Mouse (Mus musculus) liver, embryonic 13.5 days (tissue): ENCODE data around the gene Letm1. TPM values are rescaled to one million over a fixed set of nuclear protein-coding genes. Genes with fewer than 3 reads are reported as not detected.

Experiments used
- ATAC-seq: fragments of 200-750 bp; cut with Nextera tagmentation; 2 replicates; pipeline ENCODE4 v1.8.0; 2017; ENCODE audit warnings: low read depth, mild to moderate bottlenecking, moderate number of reproducible peaks, moderate library complexity
- DNase-seq: peaks from one replicate; pipeline ENCODE4 v3.0.0; 2022
- H3K27ac ChIP-seq: fragments of 300-500 bp; sonication (generic); 2 replicates; pipeline ENCODE4 v1.5.1; 2015; ENCODE audit warnings: moderate library complexity, mild to moderate bottlenecking, inconsistent platforms
- H3K27me3 ChIP-seq: fragments of 300-500 bp; sonication (generic); 2 replicates; pipeline ENCODE4 v1.6.1; 2015; ENCODE audit warnings: mild to moderate bottlenecking, inconsistent platforms
- H3K36me3 ChIP-seq: fragments of 300-500 bp; sonication (generic); 2 replicates; pipeline ENCODE4 v1.6.1; 2015; ENCODE audit warnings: mild to moderate bottlenecking, inconsistent platforms
- H3K4me1 ChIP-seq: fragments of 300-500 bp; sonication (generic); replicated peaks from 2 replicates; pipeline ENCODE4 v1.6.1; 2015; ENCODE audit warnings: inconsistent platforms
- H3K4me2 ChIP-seq: fragments of 300-500 bp; sonication (generic); 2 replicates; pipeline ENCODE4 v1.6.1; 2015; ENCODE audit warnings: inconsistent platforms, mild to moderate bottlenecking, moderate library complexity
- H3K4me3 ChIP-seq: fragments of 300-500 bp; sonication (generic); replicated peaks from 2 replicates; pipeline ENCODE4 v1.5.1; 2015; ENCODE audit warnings: mild to moderate bottlenecking, inconsistent platforms
- H3K9ac ChIP-seq: fragments of 300-500 bp; sonication (generic); 2 replicates; pipeline ENCODE4 v1.6.1; 2015; ENCODE audit warnings: mild to moderate bottlenecking, inconsistent platforms
- H3K9me3 ChIP-seq: fragments of 300-500 bp; sonication (generic); replicated peaks from 2 replicates; pipeline ENCODE4 v1.6.1; 2016; ENCODE audit warnings: inconsistent platforms
- WGBS: fragments of 180-500 bp; shearing (Covaris S2); methylation state at CpG from one replicate; pipeline ENCODE4 v1.1.7; 2015; ENCODE audit not compliant: insufficient replicate concordance; 5-methylcytosine and 5-hydroxymethylcytosine counted together
- polyA plus RNA-seq: library from polyadenylated mRNA; unstranded; fragments of >200 nt; fragmentation: Nextera tagmentation; extraction: Ambion mirVana; gene quantifications from 2 replicates; pipeline ENCODE4 v1.2.1, GENCODE M21; 2015

Gene Letm1
- polyA plus RNA-seq, 1 experiment from 2014 or later: 24.7 TPM

DNA sequence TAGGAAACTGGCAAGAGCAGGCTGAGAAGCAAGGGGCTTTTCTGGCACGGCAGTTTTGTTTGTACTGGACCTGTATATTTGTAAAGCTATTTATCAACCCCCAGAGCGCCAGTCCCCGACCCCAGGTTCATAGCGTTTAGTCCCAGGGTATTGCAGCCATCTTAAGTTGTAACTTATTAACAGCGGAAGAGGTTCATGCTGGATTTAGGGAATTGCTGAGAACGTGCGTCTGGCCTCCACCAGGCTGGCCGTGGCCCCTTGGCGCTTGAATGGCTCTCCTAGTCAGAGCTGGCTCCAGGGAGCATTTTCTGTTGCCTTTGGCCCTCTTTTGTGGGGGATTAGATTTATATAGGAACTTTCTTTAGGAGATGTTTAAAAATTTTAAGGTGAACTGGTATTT lies 46.4 kb downstream of the Letm1 start:
- ATAC-seq (no peak), DNase-seq (no peak)
- Histone ChIP-seq H3K4me3 (no peak overlapping the region), H3K27me3 (no peaks in the 10 kb centered on the region), H3K9ac (no peak overlapping the region), H3K27ac (no peak overlapping the region), H3K4me1 (0 out of 2 replicates have a peak, but pooled peaks cover 2% of the 10 kb centered on the region), H3K4me2 (no peak overlapping the region), H3K9me3 (no peaks in the 10 kb centered on the region), H3K36me3 (peaks cover 23% of the 10 kb centered on the region)
- 75% methylated on average over 9 of the region's 9 CpGs for WGBS

DNA sequence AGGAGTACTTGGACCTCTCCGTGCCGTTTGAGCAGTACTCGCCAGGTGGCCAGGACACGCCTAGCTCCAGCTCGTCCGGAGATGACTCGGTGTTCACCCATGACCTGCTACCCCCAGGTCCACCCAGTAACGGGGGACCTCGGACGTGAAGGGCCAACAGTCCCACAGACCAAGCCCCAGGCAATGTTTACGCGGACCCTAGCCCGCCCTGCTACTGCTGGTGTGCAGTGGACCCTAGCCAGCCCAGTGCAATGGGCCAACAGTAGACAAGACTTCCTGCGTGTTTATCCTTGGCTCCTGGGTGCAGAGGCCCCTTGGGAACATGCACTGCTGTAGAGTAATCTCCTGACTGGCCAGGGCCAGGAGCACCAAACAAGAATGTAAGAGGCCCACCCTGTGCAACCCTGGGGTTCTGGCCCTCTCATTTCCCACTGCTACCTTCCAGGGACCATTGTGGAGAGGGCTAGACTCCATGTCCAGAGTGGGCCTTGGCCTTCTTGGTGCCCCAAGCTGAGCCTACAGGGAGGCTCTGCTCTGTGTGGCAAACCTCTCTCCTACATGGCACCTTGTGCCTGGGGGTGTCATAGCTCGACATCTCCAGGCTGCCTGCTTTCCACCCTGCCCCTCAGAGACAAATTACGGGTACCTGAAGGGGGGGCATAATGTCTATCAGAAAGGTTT lies 47.1 kb downstream of the Letm1 start:
- no peak overlapping the region for H3K27ac ChIP-seq
- DNase-seq: no peak
- H3K4me1 ChIP-seq: 0 out of 2 replicates have a peak, but pooled peaks cover 2% of the 10 kb centered on the region
- no peaks in the 10 kb centered on the region for H3K9me3 ChIP-seq
- no peaks in the 10 kb centered on the region; the same call in 1 of the 2 replicates for H3K27me3 ChIP-seq
- peaks cover 26% of the 10 kb centered on the region for H3K36me3 ChIP-seq
- ATAC-seq: no peak
- H3K4me2 ChIP-seq: no peak overlapping the region
- WGBS: 76% methylated on average over 16 of the region's 16 CpGs
- no peak overlapping the region for H3K9ac ChIP-seq
- H3K4me3 ChIP-seq: no peak overlapping the region

GRCm38 (mm10) chr5:33733837-33734236 lies 48.8 kb downstream of the Letm1 start:
- Histone ChIP-seq H3K9ac (no peak overlapping the region), H3K36me3 (peaks cover 29% of the 10 kb centered on the region), H3K4me2 (no peak overlapping the region), H3K4me1 (0 out of 2 replicates have a peak, but pooled peaks cover 2% of the 10 kb centered on the region), H3K27ac (no peak overlapping the region), H3K9me3 (no peaks in the 10 kb centered on the region), H3K4me3 (no peak overlapping the region), H3K27me3 (no peaks in the 10 kb centered on the region; the same call in 1 of the 2 replicates)
- 75% methylated on average over 12 of the region's 12 CpGs for WGBS
- DNase-seq (no peak), ATAC-seq (no peak)

DNA sequence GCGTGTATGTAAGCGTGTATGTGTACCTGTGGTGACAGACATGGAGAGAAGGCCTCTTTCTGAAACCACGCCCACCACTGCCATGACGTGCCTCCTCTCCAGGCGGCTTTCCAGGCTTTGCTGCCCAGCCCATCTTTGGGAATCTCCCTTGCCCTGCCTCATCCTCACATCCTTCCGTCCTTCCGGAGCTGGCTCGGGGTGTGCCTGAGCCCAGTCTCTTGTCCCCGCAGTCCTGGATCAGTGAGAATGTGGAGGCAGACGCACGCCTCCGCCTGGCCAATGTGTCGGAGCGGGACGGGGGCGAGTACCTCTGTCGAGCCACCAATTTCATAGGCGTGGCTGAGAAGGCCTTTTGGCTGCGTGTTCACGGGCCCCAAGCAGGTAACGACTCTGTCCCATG lies 51.6 kb downstream of the Letm1 start:
- Histone ChIP-seq H3K27ac (no peak overlapping the region), H3K36me3 (peaks cover 29% of the 10 kb centered on the region), H3K9me3 (no peaks in the 10 kb centered on the region), H3K27me3 (peaks cover 9% of the 10 kb centered on the region), H3K4me2 (no peak overlapping the region), H3K9ac (no peak overlapping the region), H3K4me1 (0 out of 2 replicates have a peak, but pooled peaks cover 2% of the 10 kb centered on the region), H3K4me3 (no peak overlapping the region)
- ATAC-seq (no peak), DNase-seq (no peak)
- WGBS: 69% methylated on average over 21 of the region's 21 CpGs

GRCm38 (mm10) chr5:33730516-33730915 lies 52.1 kb downstream of the Letm1 start:
- Histone ChIP-seq H3K4me1 (0 out of 2 replicates have a peak, but pooled peaks cover 4% of the 10 kb centered on the region), H3K27ac (no peak overlapping the region), H3K9me3 (no peaks in the 10 kb centered on the region), H3K36me3 (peaks cover 26% of the 10 kb centered on the region), H3K4me2 (no peak overlapping the region), H3K9ac (no peak overlapping the region), H3K27me3 (peaks cover 15% of the 10 kb centered on the region), H3K4me3 (no peak overlapping the region)
- 66% methylated on average over 5 of the region's 5 CpGs for WGBS
- no peak for DNase-seq
- ATAC-seq: no peak

- Histone ChIP-seq H3K9ac (no peak overlapping the region), H3K4me2 (no peak overlapping the region), H3K27me3 (peaks cover 32% of the 10 kb centered on the region), H3K9me3 (no peaks in the 10 kb centered on the region), H3K4me1 (peaks cover 4% of the 10 kb centered on the region; the same call in 1 of the 2 replicates), H3K27ac (no peak overlapping the region), H3K4me3 (no peak overlapping the region), H3K36me3 (peaks cover 15% of the 10 kb centered on the region)
- ATAC-seq (no peak), DNase-seq (no peak)
- 69% methylated on average over 7 of the region's 7 CpGs for WGBS
Observed at GRCm38 (mm10) chr5:33728841-33729240, 53.8 kb downstream of the Letm1 start.

DNA sequence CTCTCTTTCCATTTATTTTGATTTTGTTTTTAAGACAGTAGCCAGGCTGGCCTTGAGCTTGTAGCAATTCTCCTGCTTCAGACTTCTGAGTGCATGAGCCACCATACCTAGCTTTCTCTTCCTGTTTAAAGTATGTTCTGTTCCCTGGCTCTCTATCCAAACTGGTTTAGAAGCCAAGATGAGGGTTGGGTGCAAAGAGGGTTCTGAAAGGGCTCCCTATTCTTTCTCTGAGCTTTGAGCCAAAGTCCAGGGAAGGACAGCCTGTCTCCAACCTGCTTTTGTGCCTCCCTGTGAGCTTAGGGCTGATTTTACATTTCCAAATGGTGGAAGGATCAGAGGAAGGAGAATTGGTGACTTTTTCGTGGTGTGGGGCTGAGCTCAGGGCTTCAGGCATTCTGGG lies 55.7 kb downstream of the Letm1 start:
- H3K27me3 ChIP-seq: peaks cover 51% of the 10 kb centered on the region
- 0 out of 2 replicates have a peak, but pooled peaks cover 10% of the 10 kb centered on the region for H3K36me3 ChIP-seq
- no peak overlapping the region for H3K9ac ChIP-seq
- H3K4me2 ChIP-seq: no peak overlapping the region
- no peaks in the 10 kb centered on the region for H3K9me3 ChIP-seq
- peaks cover 20% of the 10 kb centered on the region for H3K4me1 ChIP-seq
- H3K27ac ChIP-seq: no peak overlapping the region
- DNase-seq (no peak), ATAC-seq (no peak)
- 54% methylated on average over 1 of the region's 1 CpGs for WGBS
- H3K4me3 ChIP-seq: no peak overlapping the region

- Histone ChIP-seq H3K36me3 (0 out of 2 replicates have a peak, but pooled peaks cover 6% of the 10 kb centered on the region), H3K4me3 (no peak overlapping the region), H3K9ac (no peak overlapping the region), H3K27me3 (peaks cover 58% of the 10 kb centered on the region), H3K27ac (no peak overlapping the region), H3K4me2 (no peak overlapping the region), H3K4me1 (peaks cover 28% of the 10 kb centered on the region), H3K9me3 (no peaks in the 10 kb centered on the region)
- ATAC-seq (no peak), DNase-seq (no peak)
- 70% methylated on average over 7 of the region's 7 CpGs for whole genome bisulfite sequencing
Observed at GRCm38 (mm10) chr5:33726081-33726647, 56.5 kb downstream of the Letm1 start.

GRCm38 (mm10) chr5:33723641-33724465 lies 58.8 kb downstream of the Letm1 start:
- H3K4me3 ChIP-seq: peak overlapping the region; percentile 65
- H3K9ac ChIP-seq: peak overlapping the region; percentile 67; the same call in 1 of the 2 replicates
- peaks cover 38% of the 10 kb centered on the region for H3K4me1 ChIP-seq
- no peaks in the 10 kb centered on the region for H3K36me3 ChIP-seq
- no peak for ATAC-seq
- H3K4me2 ChIP-seq: peak overlapping the region; percentile 82
- no peak for DNase-seq
- WGBS: 12% methylated on average over 36 of the region's 36 CpGs
- no peaks in the 10 kb centered on the region for H3K9me3 ChIP-seq
- H3K27me3 ChIP-seq: peaks cover 79% of the 10 kb centered on the region
- peak overlapping the region; percentile 55; the same call in 1 of the 2 replicates for H3K27ac ChIP-seq

- H3K9me3 ChIP-seq: no peaks in the 10 kb centered on the region
- DNase-seq (no peak), ATAC-seq (no peak)
- peaks cover 38% of the 10 kb centered on the region for H3K4me1 ChIP-seq
- H3K4me2 ChIP-seq: peak overlapping the region; percentile 82
- 1% methylated on average over 61 of the region's 61 CpGs for WGBS
- H3K27me3 ChIP-seq: peaks cover 86% of the 10 kb centered on the region
- H3K27ac ChIP-seq: no peak overlapping the region
- peak overlapping the region; percentile 67 for H3K9ac ChIP-seq
- H3K4me3 ChIP-seq: peak overlapping the region; percentile 65
- no peaks in the 10 kb centered on the region for H3K36me3 ChIP-seq
Observed at GRCm38 (mm10) chr5:33723019-33723640, 59.5 kb downstream of the Letm1 start.
